Mouse (Mus musculus): ENCODE data around the gene Npdc1. TPM values are rescaled to one million over a fixed set of nuclear protein-coding genes. Genes with fewer than 3 reads are reported as not detected.

Gene Npdc1
- total RNA-seq (2015; ENCODE audit: low replicate concordance) (not detected in 2 replicates), total RNA-seq (2017; ENCODE audit: low replicate concordance) (not detected in 2 replicates)

GRCm38 (mm10) chr2:25399051-25399450 is at the start of gene Npdc1:
Gene Npdc1 (plus strand): TSS chr2:25399351.
- no peak for ATAC-seq (replicated peaks; ENCODE audit: low FRiP score, poor library complexity, severe bottlenecking)

GRCm38 (mm10) chr2:25349499-25349898 is 49.7 kb upstream of the Npdc1 start:
- no peak for ATAC-seq (replicated peaks; ENCODE audit: low FRiP score, poor library complexity, severe bottlenecking)

GRCm38 (mm10) chr2:25350701-25351100 is 48.5 kb upstream of the Npdc1 start:
- no peak for ATAC-seq (replicated peaks; ENCODE audit: low FRiP score, poor library complexity, severe bottlenecking)

- no peak for ATAC-seq (replicated peaks; ENCODE audit: low FRiP score, poor library complexity, severe bottlenecking)
These were observed 44.9 kb upstream of the Npdc1 start for GRCm38 (mm10) chr2:25354211-25354610.

GRCm38 (mm10) chr2:25355419-25356066 is 43.6 kb upstream of the Npdc1 start:
- ATAC-seq (replicated peaks; ENCODE audit: low FRiP score, poor library complexity, severe bottlenecking) = no peak

- ATAC-seq (replicated peaks; ENCODE audit: low FRiP score, poor library complexity, severe bottlenecking) = peak; percentile 84
These were observed 42.7 kb upstream of the Npdc1 start, which contains the start of gene Dpp7 for GRCm38 (mm10) chr2:25356208-25357079. Gene Dpp7 (minus strand): TSS chr2:25356359.

GRCm38 (mm10) chr2:25359848-25360247 is 39.3 kb upstream of the Npdc1 start:
- no peak for ATAC-seq (replicated peaks; ENCODE audit: low FRiP score, poor library complexity, severe bottlenecking)

GRCm38 (mm10) chr2:25363478-25364178 is 35.5 kb upstream of the Npdc1 start:
- no peak for ATAC-seq (replicated peaks; ENCODE audit: low FRiP score, poor library complexity, severe bottlenecking)

- no peak for ATAC-seq (replicated peaks; ENCODE audit: low FRiP score, poor library complexity, severe bottlenecking)
These were observed 34.8 kb upstream of the Npdc1 start for GRCm38 (mm10) chr2:25364313-25364712.

- no peak for ATAC-seq (replicated peaks; ENCODE audit: low FRiP score, poor library complexity, severe bottlenecking)
These were observed 34.4 kb upstream of the Npdc1 start for GRCm38 (mm10) chr2:25364761-25365090.

- no peak for ATAC-seq (replicated peaks; ENCODE audit: low FRiP score, poor library complexity, severe bottlenecking)
These were observed 33.9 kb upstream of the Npdc1 start, which contains the start of gene Uap1l1 for GRCm38 (mm10) chr2:25365091-25365761. Gene Uap1l1 (minus strand): TSS chr2:25365682.

GRCm38 (mm10) chr2:25369996-25370395 is 29.2 kb upstream of the Npdc1 start:
- ATAC-seq (replicated peaks; ENCODE audit: low FRiP score, poor library complexity, severe bottlenecking) = no peak

GRCm38 (mm10) chr2:25371764-25372643 is 27.1 kb upstream of the Npdc1 start, which contains the start of gene Sapcd2:
Gene Sapcd2 (plus strand): TSS chr2:25372321.
- peak; percentile 89 for ATAC-seq (replicated peaks; ENCODE audit: low FRiP score, poor library complexity, severe bottlenecking)

GRCm38 (mm10) chr2:25372644-25373391 is 26.3 kb upstream of the Npdc1 start:
- ATAC-seq (replicated peaks; ENCODE audit: low FRiP score, poor library complexity, severe bottlenecking) = no peak

GRCm38 (mm10) chr2:25373431-25373830 is 25.7 kb upstream of the Npdc1 start:
- no peak for ATAC-seq (replicated peaks; ENCODE audit: low FRiP score, poor library complexity, severe bottlenecking)

GRCm38 (mm10) chr2:25376589-25376988 is 22.6 kb upstream of the Npdc1 start:
- ATAC-seq (replicated peaks; ENCODE audit: low FRiP score, poor library complexity, severe bottlenecking) = peak; percentile 46; the same call in 1 of the 2 replicates

- ATAC-seq (replicated peaks; ENCODE audit: low FRiP score, poor library complexity, severe bottlenecking) = no peak
These were observed 14.7 kb upstream of the Npdc1 start for GRCm38 (mm10) chr2:25384492-25384891.

- ATAC-seq (replicated peaks; ENCODE audit: low FRiP score, poor library complexity, severe bottlenecking) = no peak
These were observed 7.9 kb upstream of the Npdc1 start for GRCm38 (mm10) chr2:25391266-25391665.

Measured in erythroblast, adult 5-6 weeks (primary cell).